Mouse (Mus musculus): ENCODE data around the gene Gm281. TPM values are rescaled to one million over a fixed set of nuclear protein-coding genes. Genes with fewer than 3 reads are reported as not detected.

The Gm281 gene
- polyA plus RNA-seq, 1 experiment from 2014 or later = not detected

Small RNA genes within 50 kb of the gene (microRNA-seq; reads per million reads assigned to microRNA genes)
- gene Gm27506 = not detected

Other genes starting within 250 kb of the Gm281 start
- not detected in 2 replicates for gene Sntn, start 243.6 kb downstream of the Gm281 start, polyA plus RNA-seq (2015; fragmentation: Nextera tagmentation; extraction: Ambion mirVana)
- gene Atxn7, start 47.0 kb upstream of the Gm281 start, polyA plus RNA-seq (2015; fragmentation: Nextera tagmentation; extraction: Ambion mirVana) = 3.4 and 4.4 TPM in 2 replicates
- 155 and 170 TPM in 2 replicates for gene Thoc7, start 47.4 kb upstream of the Gm281 start, polyA plus RNA-seq (2015; fragmentation: Nextera tagmentation; extraction: Ambion mirVana)
- 240 and 248 TPM in 2 replicates for gene Psmd6, start 206.5 kb upstream of the Gm281 start, polyA plus RNA-seq (2015; fragmentation: Nextera tagmentation; extraction: Ambion mirVana)

Data from kidney, embryonic 16.5 days (tissue).